Mouse (Mus musculus) testis, postnatal 14 days (tissue): ENCODE data around the gene Tcte2.

Experiments used
- DNase-seq: peaks from one replicate; pipeline ENCODE4 v3.0.0; 2021; ENCODE audit warnings: low spot score

Tcte2 gene

GRCm38 (mm10) chr17:13744824-13745223 lies 16.8 kb downstream of the Tcte2 start:
- no peak for DNase-seq

- DNase-seq: no peak
Measured at GRCm38 (mm10) chr17:13744219-13744618, 17.4 kb downstream of the Tcte2 start.

- DNase-seq: no peak
Measured at GRCm38 (mm10) chr17:13743709-13744079, 17.9 kb downstream of the Tcte2 start.

- no peak for DNase-seq
Measured at GRCm38 (mm10) chr17:13742941-13743708, 18.5 kb downstream of the Tcte2 start.

- DNase-seq: no peak
Measured at GRCm38 (mm10) chr17:13742334-13742733, 19.3 kb downstream of the Tcte2 start.

GRCm38 (mm10) chr17:13741611-13742010 lies 20.0 kb downstream of the Tcte2 start:
- no peak for DNase-seq

- no peak for DNase-seq
Measured at GRCm38 (mm10) chr17:13740796-13741195, 20.8 kb downstream of the Tcte2 start.

- DNase-seq: no peak
Measured at GRCm38 (mm10) chr17:13739981-13740380, 21.6 kb downstream of the Tcte2 start.

- DNase-seq: no peak
Measured at GRCm38 (mm10) chr17:13738916-13739315, 22.7 kb downstream of the Tcte2 start.

GRCm38 (mm10) chr17:13738121-13738776 lies 23.4 kb downstream of the Tcte2 start:
- no peak for DNase-seq

- no peak for DNase-seq
Measured at GRCm38 (mm10) chr17:13737336-13737735, 24.3 kb downstream of the Tcte2 start.

GRCm38 (mm10) chr17:13735803-13736282 lies 25.8 kb downstream of the Tcte2 start:
- DNase-seq: no peak

- no peak for DNase-seq
Measured at GRCm38 (mm10) chr17:13735057-13735456, 26.6 kb downstream of the Tcte2 start.

GRCm38 (mm10) chr17:13733971-13734370 lies 27.7 kb downstream of the Tcte2 start:
- DNase-seq: no peak

- no peak for DNase-seq
Measured at GRCm38 (mm10) chr17:13732685-13733084, 28.9 kb downstream of the Tcte2 start.

GRCm38 (mm10) chr17:13731727-13732112 lies 29.9 kb downstream of the Tcte2 start:
- DNase-seq: no peak

GRCm38 (mm10) chr17:13730980-13731726 lies 30.5 kb downstream of the Tcte2 start:
- no peak for DNase-seq

- no peak for DNase-seq
Measured at GRCm38 (mm10) chr17:13726832-13727355, 34.7 kb downstream of the Tcte2 start.

- no peak for DNase-seq
Measured at GRCm38 (mm10) chr17:13725004-13725550, 36.5 kb downstream of the Tcte2 start.

- DNase-seq: no peak
Measured at GRCm38 (mm10) chr17:13722434-13722833, 39.2 kb downstream of the Tcte2 start.

GRCm38 (mm10) chr17:13721372-13721771 lies 40.3 kb downstream of the Tcte2 start:
- DNase-seq: no peak

GRCm38 (mm10) chr17:13720187-13720586 lies 41.4 kb downstream of the Tcte2 start:
- no peak for DNase-seq
